Mouse (Mus musculus) bone marrow, adult 2 months (tissue): ENCODE data around the gene Tmem204. TPM values are rescaled to one million over a fixed set of nuclear protein-coding genes. Genes with fewer than 3 reads are reported as not detected.

Source experiments
- H3K27ac ChIP-seq: fragments of 200-500 bp; 2 replicates; pipeline ENCODE4 v1.5.1; 2012; ENCODE audit warnings: low read depth, mild to moderate bottlenecking, control low read depth, inconsistent platforms, low read length; ENCODE audit not compliant: control insufficient read depth, poor library complexity, insufficient read depth
- H3K4me1 ChIP-seq: fragments of 200-500 bp; 2 replicates; pipeline ENCODE4 v1.6.1; 2011; ENCODE audit warnings: low read length; ENCODE audit not compliant: control insufficient read depth, insufficient read depth
- H3K4me3 ChIP-seq: fragments of 200-500 bp; replicated peaks from 2 replicates; pipeline ENCODE3; 2011; ENCODE audit warnings: mild to moderate bottlenecking, low read depth, low read length, control low read depth; ENCODE audit not compliant: control insufficient read depth
- CTCF ChIP-seq: fragments of 200-500 bp; IDR thresholded peaks from 2 replicates; pipeline ENCODE4 v1.5.1; 2011; ENCODE audit warnings: low read length, control low read depth; ENCODE audit not compliant: control insufficient read depth, insufficient read depth
- POLR2A ChIP-seq: fragments of 200-500 bp; IDR thresholded peaks from 2 replicates; pipeline ENCODE4 v1.6.1; 2011; ENCODE audit warnings: low read depth, mild to moderate bottlenecking, control low read depth, low read length, borderline replicate concordance; ENCODE audit not compliant: control insufficient read depth
- WGBS: fragments of 180-500 bp; shearing (Covaris S2); methylation state at CpG from one replicate; pipeline ENCODE4 v1.1.7; 2018; 5-methylcytosine and 5-hydroxymethylcytosine counted together
- polyA plus RNA-seq: library from polyadenylated mRNA; stranded (reverse); fragments of >200 nt; gene quantifications from 2 replicates; pipeline ENCODE4 v1.2.4, GENCODE M21; 2011; ENCODE audit warnings: low replicate concordance; ENCODE audit not compliant: missing spikeins, insufficient read depth, insufficient read length

The Tmem204 gene
- polyA plus RNA-seq, 1 experiment = 2.5 TPM

DNA sequence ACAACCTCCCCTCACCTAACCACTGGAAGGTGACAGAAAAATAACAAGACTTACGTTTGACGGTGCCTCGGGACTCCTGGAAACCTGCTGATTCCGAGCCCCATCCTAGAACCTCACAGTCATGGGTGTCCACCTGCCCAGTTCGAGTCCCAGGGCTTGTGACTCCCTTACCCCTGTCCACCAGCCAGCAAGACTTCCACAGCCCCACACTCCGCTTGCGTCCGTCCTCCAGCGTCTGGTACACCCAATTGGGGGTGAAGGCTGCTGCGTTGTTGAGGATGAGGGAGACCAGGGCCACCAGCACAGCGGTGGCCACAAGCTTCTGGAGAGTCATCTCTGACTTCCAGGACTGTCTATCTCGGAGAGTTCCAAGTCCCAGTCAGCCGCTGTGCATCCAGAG lies 3.2 kb downstream of the Tmem204 start:
- H3K4me3 ChIP-seq = no peak overlapping the region
- WGBS = 89% methylated on average over 13 of the region's 13 CpGs
- no peak overlapping the region for H3K27ac ChIP-seq
- no peaks in the 10 kb centered on the region; the same call in 1 of the 2 replicates for H3K4me1 ChIP-seq
- TF ChIP-seq POLR2A = no peak
- no peak for TF ChIP-seq CTCF

DNA sequence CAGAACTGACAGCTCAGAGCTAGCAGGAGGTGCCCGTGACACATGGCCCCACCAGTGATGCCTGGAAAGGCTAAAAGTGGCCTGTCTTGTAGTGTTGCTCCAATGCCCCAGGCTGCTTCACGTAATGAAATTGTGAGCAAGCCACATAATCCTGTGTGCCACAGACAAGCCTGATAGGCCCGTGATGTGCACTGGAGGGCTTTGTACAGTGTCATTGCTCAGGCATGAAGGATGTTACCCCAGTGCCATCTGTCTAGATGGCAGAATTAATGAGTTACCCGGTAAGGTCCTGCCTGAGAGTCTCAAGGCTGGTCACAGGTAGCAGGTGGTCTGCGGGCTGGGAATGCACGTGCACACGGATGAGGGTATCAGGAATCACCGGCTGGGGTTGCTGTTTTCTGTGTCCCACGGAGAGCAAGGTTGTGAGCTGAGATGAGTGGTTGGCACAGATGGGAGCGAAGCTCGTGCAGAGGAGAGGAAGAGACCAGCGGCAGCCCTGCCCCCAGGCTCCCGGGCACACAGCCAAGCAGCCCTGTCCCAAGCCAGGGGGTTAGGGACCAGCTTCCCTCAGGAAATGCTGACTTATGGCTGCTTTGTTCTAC lies 5.5 kb downstream of the Tmem204 start:
- no peak overlapping the region for H3K27ac ChIP-seq
- TF ChIP-seq POLR2A = no peak
- no peak for TF ChIP-seq CTCF
- no peaks in the 10 kb centered on the region; the same call in 1 of the 2 replicates for H3K4me1 ChIP-seq
- WGBS = 32% methylated on average over 13 of the region's 13 CpGs
- H3K4me3 ChIP-seq = no peak overlapping the region

- Histone ChIP-seq H3K27ac (no peak overlapping the region), H3K4me1 (no peaks in the 10 kb centered on the region; the same call in 1 of the 2 replicates), H3K4me3 (no peak overlapping the region)
- 90% methylated on average over 4 of the region's 4 CpGs for WGBS
- TF ChIP-seq POLR2A (no peak), CTCF (no peak)
Observed at GRCm38 (mm10) chr17:25076906-25077305, 6.5 kb downstream of the Tmem204 start.

DNA sequence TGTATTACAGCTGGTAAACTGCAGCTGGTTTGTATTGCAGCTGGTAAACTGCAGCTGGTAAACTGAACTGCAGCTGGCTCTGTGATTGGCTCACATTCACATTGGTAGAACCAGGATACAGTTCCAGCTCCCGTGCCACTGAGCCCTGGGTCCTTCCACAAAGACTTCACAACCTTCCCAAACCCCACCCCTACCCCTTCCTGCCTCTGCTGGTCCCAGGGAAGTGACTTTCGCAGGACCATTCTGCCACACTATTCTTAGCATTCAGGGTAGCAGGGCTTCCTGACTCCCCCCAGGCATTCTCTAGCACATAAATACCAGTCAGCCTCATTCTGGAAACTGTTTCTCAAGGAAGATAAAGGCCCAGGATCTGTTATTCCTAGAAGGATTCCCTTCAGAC lies 14.7 kb downstream of the Tmem204 start:
- 64% methylated on average over 2 of the region's 2 CpGs for WGBS
- Histone ChIP-seq H3K4me1 (no peaks in the 10 kb centered on the region), H3K4me3 (no peak overlapping the region), H3K27ac (no peak overlapping the region)
- TF ChIP-seq POLR2A = no peak
- TF ChIP-seq CTCF = no peak

- Histone ChIP-seq H3K4me1 (no peaks in the 10 kb centered on the region), H3K4me3 (no peak overlapping the region), H3K27ac (no peak overlapping the region)
- 43% methylated on average over 8 of the region's 8 CpGs for WGBS
- no peak for TF ChIP-seq CTCF
Observed at GRCm38 (mm10) chr17:25067442-25067851, 15.9 kb downstream of the Tmem204 start.

DNA sequence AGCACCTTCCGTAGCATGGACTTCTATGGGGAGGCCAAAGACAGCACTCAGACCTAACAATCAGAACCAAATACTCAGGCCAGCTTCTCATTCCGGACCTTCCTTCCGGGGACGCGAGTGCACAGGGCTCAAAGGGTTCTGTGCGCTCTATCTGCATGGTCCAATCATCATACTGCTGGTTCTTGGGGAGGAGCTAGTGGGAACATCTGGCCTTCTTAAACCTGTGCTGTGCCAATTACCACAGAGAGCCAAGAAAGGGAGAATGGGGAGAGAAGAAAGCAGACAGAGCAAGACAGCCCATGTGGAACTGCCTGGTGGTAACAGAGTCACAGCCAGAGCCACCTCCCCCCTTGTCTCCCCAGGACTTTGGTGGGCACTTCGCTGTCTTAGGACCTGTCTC lies 16.8 kb downstream of the Tmem204 start:
- H3K27ac ChIP-seq = no peak overlapping the region
- TF ChIP-seq POLR2A (no peak), CTCF (no peak)
- 90% methylated on average over 7 of the region's 7 CpGs for WGBS
- H3K4me1 ChIP-seq = no peaks in the 10 kb centered on the region
- no peak overlapping the region for H3K4me3 ChIP-seq

DNA sequence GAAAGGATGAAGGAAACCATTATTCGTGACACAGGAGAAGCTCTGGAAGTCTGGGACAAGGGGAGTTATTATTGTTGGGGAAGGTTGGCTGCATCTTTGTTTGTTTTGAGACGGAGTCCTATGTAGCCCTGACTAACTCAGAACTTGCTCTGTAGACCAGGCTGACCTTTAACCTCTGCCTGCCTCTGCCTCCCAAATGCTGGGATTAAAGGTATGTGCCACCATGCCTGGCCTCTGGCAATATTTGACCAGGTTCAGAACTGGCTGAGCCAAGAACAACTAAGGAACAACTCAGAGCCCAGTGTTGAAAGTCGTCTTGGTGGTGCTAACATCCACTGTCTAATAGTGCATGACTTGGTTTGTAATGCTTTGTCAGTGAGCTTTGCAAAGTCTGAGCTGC lies 18.2 kb downstream of the Tmem204 start:
- no peak overlapping the region for H3K27ac ChIP-seq
- TF ChIP-seq CTCF (no peak), POLR2A (no peak)
- WGBS = 89% methylated on average over 3 of the region's 3 CpGs
- H3K4me3 ChIP-seq = no peak overlapping the region
- no peaks in the 10 kb centered on the region for H3K4me1 ChIP-seq

GRCm38 (mm10) chr17:25064351-25064750 lies 19.0 kb downstream of the Tmem204 start:
- Histone ChIP-seq H3K4me3 (no peak overlapping the region), H3K27ac (no peak overlapping the region), H3K4me1 (no peaks in the 10 kb centered on the region)
- TF ChIP-seq CTCF = no peak
- TF ChIP-seq POLR2A = no peak
- WGBS = 75% methylated on average over 9 of the region's 9 CpGs

DNA sequence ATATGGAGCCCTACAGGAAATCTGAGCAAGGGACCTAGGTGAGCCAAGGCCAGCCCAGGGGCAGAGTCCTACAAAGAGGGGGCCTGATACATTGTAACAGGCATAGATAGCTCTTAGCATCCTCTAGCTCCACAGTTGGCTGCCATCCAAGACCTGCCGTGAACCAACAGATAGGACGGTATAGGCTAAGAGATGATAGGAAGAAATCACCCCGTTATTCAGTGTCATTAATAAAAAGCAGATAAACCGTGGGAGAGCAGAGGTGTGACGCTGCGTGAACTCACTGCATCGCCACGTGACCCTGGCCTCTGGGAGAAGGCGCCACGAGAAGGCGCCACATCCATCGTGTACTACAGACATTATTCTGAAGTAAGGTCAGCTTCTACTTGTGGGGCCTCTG lies 19.5 kb downstream of the Tmem204 start:
- 56% methylated on average over 12 of the region's 12 CpGs for WGBS
- H3K4me3 ChIP-seq = no peak overlapping the region
- no peak overlapping the region for H3K27ac ChIP-seq
- no peaks in the 10 kb centered on the region for H3K4me1 ChIP-seq
- no peak for TF ChIP-seq CTCF
- no peak for TF ChIP-seq POLR2A
